Mouse (Mus musculus) cerebellum, adult 2 months (tissue): ENCODE data around the gene Iffo2.

Experiments
- CTCF ChIP-seq: fragments of 200-500 bp; IDR thresholded peaks from 2 replicates; pipeline ENCODE4 v1.5.1; 2011; ENCODE audit warnings: low read depth, mild to moderate bottlenecking, control low read depth, low read length, moderate library complexity, borderline replicate concordance; ENCODE audit not compliant: insufficient read depth
- POLR2A ChIP-seq: fragments of 200-500 bp; IDR thresholded peaks from 2 replicates; pipeline ENCODE4 v1.6.1; 2011; ENCODE audit warnings: low read length, control low read depth, borderline replicate concordance; ENCODE audit not compliant: insufficient read depth

DNA sequence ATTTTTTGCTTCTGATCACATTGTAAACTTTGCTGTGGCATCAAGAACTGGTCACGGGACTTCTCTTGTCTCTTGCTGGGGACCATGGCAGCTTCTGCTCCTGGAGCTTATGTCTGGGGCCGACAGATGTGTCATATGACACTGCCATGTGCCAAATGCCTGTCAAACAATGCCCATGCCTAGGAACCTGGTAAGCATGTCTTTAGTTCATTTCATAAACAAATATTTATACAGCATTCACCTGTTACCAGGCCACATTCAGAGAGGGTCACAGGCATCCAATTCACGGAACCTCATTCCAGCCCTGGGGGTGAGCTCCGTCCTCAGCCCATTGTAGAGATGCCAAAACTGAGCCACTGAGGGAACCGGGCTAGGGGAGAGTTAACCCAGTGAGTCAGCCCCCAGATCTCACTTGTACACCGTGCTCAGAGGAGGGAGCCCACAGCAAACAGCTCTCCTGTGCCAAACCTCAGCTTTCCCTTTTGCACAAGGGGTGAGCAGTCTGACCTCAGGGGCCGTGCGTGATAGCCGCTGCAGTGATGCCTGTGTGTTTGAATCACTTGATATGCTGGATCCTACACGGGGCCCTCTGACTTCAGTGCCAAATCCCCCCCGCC, 53.4 kb downstream of the Iffo2 start:
- TF ChIP-seq CTCF = no peak
- no peak for TF ChIP-seq POLR2A
